Mouse (Mus musculus) ZHBTc4 (cell line): ENCODE data around the gene Slc25a38.

Experiments
- DNase-seq: peaks from one replicate; pipeline ENCODE4 v3.0.0-alpha.2; 2011; ENCODE audit warnings: low read depth, low spot score

The Slc25a38 gene

GRCm38 (mm10) chr9:120110211-120111018 is at the start of gene Slc25a38:
Slc25a38 (plus strand) TSS chr9:120110374.
- DNase-seq = peak; percentile 97

- no peak for DNase-seq
Observed at GRCm38 (mm10) chr9:120064317-120064716, 45.9 kb upstream of the Slc25a38 start.

DNA sequence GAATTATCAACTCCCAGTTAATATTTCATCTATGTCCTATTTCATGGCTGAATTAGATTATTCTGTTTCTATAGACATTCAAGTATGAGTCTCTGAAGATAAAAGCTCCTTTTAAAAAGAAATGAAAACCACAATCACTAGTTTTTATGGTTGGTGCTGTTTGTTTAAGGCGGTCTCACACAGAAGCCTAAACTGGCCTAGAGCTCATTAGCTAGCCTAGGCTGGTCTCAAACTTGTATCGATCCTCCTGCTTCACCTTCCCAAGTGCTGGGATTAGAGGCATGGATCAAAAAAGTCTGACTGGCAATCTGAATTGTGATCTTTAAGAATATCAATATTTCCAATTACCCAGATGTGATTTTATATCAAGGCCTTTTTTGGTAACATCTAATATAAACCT is 42.6 kb upstream of the Slc25a38 start:
- DNase-seq = no peak

DNA sequence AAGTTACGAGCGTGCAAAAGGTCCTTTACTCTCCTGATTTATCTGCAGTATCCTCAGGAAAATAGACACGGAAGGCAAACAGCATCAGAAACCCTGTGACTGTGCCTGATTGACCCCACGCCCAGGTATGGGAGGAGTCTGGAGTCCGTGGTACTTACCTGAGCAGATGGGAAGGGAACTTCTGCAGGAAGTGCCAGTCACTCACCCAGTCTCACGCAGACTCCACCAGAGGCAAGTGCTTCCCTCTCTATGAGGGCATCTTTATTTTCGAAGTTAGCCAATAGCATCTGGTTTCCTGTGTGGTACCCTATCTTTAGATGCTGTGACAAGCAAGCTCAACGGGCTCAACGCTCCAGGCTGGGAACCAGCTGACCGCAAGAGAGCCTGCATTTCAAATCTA is 42.1 kb upstream of the Slc25a38 start:
- no peak for DNase-seq

DNA sequence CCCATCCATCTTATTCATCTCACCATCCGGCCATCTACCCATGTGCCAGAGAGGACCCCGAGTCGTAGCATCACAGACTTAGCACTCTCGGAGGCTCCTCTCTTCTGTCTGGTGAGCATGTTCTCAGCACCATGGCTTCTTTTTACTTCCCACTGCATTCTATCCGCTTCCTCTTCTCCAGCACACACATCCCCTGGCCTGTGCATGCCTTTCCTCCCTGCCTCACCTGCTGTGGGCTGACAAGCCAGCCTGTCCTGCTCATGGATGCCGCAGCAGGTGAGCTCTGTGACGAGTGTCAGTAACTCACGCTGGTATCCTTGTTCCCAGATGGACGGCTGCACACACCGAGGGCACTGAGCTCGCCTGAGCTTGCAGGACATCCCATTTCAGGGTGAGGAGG is 40.4 kb upstream of the Slc25a38 start, which contains the start of gene Cx3cr1:
TSS of gene Cx3cr1 (minus strand) at position 101 of the 400 bp plus-strand sequence.
- no peak for DNase-seq

DNA sequence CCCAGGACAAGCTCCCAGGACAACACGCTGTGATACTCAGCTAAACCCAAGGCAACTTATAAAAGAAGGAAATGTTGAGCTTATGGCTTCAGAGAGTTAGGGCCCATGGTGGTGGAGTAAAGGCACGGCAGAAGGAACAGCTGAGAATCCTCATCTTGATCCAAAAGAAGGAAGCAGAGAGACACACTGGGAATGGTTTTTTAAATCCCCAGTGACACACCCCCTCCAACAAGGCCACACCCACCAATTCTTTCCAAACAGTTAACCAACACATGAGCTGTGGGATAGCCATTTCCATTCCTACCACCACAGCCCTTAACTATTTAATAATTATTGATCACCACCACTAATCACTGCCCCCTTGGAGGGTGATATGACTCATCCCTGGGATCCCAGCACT is 38.9 kb upstream of the Slc25a38 start:
- no peak for DNase-seq

- DNase-seq = peak; percentile 72
Observed at GRCm38 (mm10) chr9:120073169-120073568, 37.0 kb upstream of the Slc25a38 start.

DNA sequence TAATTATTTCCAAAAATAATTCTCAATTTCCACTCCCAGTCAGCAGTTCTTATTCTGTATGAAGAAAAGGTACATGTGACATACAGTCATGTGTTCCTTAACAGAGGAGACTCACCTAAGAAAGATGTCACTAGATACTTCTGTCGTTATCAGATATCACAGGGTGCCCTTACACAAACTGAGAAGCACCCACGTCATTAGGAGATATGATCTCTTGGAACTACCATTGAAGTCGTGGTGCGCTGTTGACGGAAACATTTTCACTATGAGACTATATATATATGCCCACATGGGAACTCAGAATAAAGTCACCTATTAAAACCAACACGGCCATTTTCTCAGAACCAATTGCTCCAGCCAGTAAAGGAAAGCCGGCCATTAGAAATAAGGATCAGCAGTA is 35.7 kb upstream of the Slc25a38 start:
- no peak for DNase-seq

DNA sequence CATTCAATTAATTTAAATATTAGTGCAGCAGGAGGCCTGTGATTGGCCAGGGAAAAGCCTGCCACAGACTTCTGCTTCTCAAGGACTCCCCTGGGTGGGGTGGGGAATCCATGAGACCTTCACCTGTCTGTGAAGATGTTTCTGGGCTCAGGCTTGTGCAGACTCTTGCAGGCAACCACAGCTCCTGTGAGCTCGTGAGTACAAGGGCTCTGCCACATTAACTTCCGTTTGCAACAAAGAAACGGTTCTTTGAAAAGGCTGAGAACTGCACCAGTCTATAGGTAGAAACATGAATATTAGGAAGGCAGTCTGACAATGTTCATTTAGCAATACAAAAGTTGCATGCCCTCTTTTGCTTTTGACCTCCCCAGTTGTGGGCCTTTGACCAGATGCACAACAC is 31.9 kb upstream of the Slc25a38 start:
- DNase-seq = no peak

DNA sequence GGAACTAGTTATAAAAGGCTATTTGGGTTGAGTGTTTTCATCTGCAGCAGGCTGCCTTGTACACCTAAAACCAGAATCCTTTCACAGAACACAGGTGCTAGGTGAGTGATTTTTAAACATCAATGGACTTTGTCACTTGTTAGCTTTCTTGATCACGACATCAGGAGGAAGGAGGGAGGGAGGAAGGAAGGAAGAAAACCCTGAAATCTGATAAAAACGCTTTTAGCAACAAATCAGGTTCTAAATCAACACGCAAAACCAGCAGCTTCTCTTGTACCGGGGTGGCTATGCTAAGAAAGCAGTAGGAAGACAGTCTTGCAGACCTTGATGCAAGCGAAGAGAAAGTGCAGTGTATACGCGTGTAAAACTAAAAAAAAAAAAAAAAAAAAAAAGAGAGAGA is 30.3 kb upstream of the Slc25a38 start:
- no peak for DNase-seq

DNA sequence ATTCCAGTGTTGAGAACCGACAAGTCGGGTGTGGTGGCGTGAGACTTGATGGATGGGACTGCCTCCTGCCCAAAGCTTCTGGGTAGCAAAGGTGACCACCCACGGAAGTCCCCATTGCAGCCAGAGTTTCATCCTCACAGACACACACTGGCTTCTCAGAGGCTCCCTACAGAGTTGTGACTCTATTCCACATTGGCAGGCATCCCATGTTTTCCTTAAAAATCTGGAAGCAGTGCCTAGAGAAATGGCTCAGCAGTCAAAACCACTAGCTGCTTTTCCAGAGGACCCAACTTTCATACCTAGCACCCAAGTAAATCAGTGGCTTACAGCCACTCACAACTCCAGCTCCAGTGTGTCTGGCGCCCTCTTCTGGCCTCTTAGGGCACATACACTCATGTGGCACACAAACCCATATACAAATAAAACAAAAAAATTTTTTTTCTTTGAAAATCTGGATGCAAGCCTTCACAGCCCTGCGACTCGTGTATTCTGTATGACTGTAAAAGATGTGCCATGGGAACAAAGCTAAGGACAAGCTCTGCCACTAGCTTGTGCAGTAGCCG is 29.5 kb upstream of the Slc25a38 start:
- peak; percentile 71 for DNase-seq

DNA sequence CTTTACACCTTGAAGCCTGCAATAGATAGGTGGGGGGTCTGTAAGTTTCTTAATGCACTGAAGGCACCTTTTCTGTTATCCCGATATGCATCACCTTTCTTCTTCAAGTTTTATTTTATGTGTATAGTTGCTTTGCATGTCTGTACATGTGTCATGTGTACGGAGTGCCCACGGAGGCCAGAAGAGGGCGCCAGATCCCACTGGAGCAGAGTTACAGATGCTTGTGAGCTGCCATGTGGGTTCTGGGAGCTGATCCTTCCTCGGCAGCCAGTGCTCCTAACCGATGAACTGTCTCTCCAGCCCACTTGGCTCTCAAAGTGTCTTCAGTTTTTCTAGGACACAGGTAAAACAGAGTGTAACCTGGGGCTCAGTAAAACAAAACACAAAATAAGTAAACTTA is 28.9 kb upstream of the Slc25a38 start:
- peak; percentile 87 for DNase-seq

DNA sequence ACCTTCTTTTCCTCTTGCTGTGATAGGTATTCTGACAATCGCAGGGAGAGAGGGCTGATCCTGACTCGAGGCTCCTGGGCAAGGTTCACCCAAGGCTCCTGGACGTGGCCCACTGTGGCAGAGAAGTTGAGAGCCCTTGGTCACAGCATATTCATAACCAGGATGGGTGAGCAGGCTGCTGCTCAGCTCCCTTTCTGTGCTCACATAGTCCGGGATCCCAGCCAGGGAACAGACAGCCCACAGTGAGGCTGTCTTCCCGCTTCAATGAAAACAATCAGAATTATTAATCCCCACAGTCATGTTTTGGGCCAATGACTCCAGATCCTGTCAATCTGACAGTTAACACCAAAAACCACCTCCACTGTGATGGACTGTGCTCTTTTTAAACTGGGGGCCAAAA is 28.2 kb upstream of the Slc25a38 start:
- DNase-seq = no peak

DNA sequence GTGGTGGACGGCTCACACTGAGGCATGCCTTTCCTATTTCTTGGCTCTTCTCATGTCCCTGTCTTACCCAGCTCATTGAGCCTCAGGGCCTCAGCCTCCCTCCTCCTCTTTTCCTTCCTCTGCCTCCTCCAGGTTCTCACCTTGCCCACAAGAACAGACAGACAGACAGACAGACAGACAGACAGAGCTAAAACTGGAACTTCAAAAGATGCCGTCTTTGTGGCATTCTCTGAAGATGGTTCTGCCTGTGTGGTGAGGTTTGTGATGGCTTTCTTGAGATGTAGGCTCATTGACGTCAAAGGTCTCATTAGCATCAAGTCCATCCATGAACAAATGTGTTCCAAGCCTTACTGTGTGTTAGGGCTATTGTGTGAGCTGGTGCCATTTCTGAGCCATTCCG is 27.5 kb upstream of the Slc25a38 start:
- no peak for DNase-seq

GRCm38 (mm10) chr9:120083158-120083894 is 26.8 kb upstream of the Slc25a38 start:
- DNase-seq = no peak

DNA sequence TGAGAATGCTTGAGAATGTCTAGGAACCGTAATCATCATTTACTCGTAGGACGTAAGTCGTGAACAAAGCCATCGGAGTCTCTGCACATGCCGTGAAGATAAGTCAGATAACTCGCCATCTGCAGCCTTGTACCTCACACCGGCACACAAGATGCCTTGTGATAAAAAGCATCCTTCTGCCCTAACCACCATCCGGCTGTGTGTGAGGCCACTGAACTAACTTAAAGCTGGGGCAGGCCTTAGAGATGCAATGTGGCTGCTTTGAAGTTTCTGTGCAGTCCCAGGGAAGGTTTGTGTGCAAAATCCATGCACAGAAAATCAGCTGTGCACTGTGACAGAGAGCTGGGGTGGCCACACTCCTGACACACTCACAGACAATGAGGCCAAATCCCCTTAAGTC is 25.8 kb upstream of the Slc25a38 start:
- no peak for DNase-seq

GRCm38 (mm10) chr9:120089125-120089524 is 21.0 kb upstream of the Slc25a38 start:
- DNase-seq = peak; percentile 58

GRCm38 (mm10) chr9:120091086-120091485 is 19.1 kb upstream of the Slc25a38 start:
- no peak for DNase-seq

DNA sequence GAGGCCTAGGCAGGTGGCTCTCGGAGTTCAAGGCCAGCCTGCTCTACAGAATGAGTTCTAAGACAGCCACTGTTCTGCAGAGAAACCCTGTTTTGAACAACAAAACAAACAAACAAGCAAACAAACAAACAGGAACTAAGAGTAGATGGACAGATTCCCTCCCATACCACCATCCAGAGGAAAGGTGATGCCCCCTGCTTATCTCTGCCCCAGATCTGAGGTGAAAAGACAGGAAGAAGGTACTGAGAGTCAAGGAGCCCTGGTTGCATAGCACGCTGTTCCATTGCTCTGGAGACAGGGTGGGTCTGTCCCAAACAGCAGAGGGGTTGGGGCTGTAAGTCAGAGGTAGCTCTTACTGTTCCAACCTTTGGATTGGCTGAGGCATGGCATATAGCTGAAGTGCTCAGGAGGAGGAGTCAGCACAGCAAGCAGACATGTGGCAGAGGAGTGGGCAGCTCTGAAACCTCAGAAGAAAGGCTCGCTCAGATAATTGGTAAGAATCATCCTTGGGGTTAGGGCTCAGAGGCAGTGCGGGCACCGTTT is 18.4 kb upstream of the Slc25a38 start, which contains the start of gene Ccr8:
TSS of gene Ccr8 (plus strand) at position 419 of the 543 bp plus-strand sequence.
- DNase-seq = no peak

GRCm38 (mm10) chr9:120093701-120094100 is 16.5 kb upstream of the Slc25a38 start:
- no peak for DNase-seq

GRCm38 (mm10) chr9:120095886-120096285 is 14.3 kb upstream of the Slc25a38 start:
- no peak for DNase-seq

GRCm38 (mm10) chr9:120098682-120099081 is 11.5 kb upstream of the Slc25a38 start:
- peak; percentile 86 for DNase-seq
